In the genomic region with DNA sequence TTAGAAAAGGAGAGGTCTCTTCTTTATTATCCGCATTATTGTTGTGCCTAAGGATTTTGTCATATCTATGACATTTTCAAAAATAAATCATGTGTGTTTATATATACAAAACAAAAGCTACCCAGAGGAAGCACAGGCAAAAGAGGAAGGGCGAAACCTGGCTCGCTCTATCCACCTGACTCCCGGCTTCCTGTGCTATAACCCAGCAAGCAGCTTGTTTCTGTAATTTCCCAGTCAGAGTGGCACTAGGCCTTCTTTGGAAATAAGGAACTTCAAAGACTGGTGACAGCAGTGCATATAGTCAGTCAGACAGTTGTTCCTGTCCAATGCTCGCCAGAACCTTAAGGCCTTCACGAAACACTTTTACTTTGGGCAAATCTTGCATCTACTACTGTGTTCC, we compare ENCODE assay signal across 12 mouse cellular contexts. TPM values are rescaled to one million over a fixed set of nuclear protein-coding genes. Genes with fewer than 3 reads are reported as not detected.
DNase-seq lines count a peak whose midpoint lies in the region; ATAC-seq and TF ChIP-seq lines count a peak whose summit lies in the region.
"Had no signal": no experiment of that assay in that cellular context is flagged by ENCODE, and none has a peak within 500 bp of the region (broad histone marks: within the 10 kb centered on the region; RNA-seq: fewer than 3 reads in every experiment).

No protein-coding gene starts in this region.

- H3K4me1 ChIP-seq in liver, postnatal 0 days (ENCODE audit: insufficient read depth): peaks cover 4% of the 10 kb centered on the region
- H3K4me1 ChIP-seq in liver, embryonic 12.5 days: 0 out of 2 replicates have a peak, but pooled peaks cover 4% of the 10 kb centered on the region
- peaks cover 5% of the 10 kb centered on the region for H3K4me1 ChIP-seq in forebrain, embryonic 13.5 days
- H3K4me1 ChIP-seq: liver, embryonic 13.5 days had no signal

- no peaks in the 10 kb centered on the region for H3K9me3 ChIP-seq in liver, postnatal 0 days (ENCODE audit: low read length)
- no peaks in the 10 kb centered on the region for H3K9me3 ChIP-seq in liver, embryonic 12.5 days (replicated peaks)
- no peaks in the 10 kb centered on the region for H3K9me3 ChIP-seq in forebrain, embryonic 13.5 days (replicated peaks)
- H3K9me3 ChIP-seq: liver, embryonic 13.5 days had no signal

- no peak overlapping the region for H3K4me2 ChIP-seq in liver, postnatal 0 days (ENCODE audit: low read depth, low read length)
- H3K4me2 ChIP-seq in liver, embryonic 12.5 days: no peak overlapping the region
- H3K4me2 ChIP-seq in forebrain, embryonic 13.5 days: no peak overlapping the region
- H3K4me2 ChIP-seq: hindbrain, embryonic 14.5 days; liver, embryonic 13.5 days had no signal

- no peak for TF ChIP-seq CTCF in liver, postnatal 0 days (IDR thresholded peaks at IDR 0.05; ENCODE audit: low read depth)

- no peak overlapping the region for H3K4me3 ChIP-seq in liver, postnatal 0 days (ENCODE audit: low read depth, low read length)
- H3K4me3 ChIP-seq in liver, embryonic 12.5 days: no peak overlapping the region
- no peak overlapping the region for H3K4me3 ChIP-seq in forebrain, embryonic 13.5 days
- H3K4me3 ChIP-seq: liver, embryonic 13.5 days had no signal

- WGBS in liver, postnatal 0 days (ENCODE audit: insufficient replicate concordance): 51% methylated on average over 6 of the region's 6 CpGs
- WGBS in liver, embryonic 12.5 days (ENCODE audit: insufficient replicate concordance): 42% methylated on average over 6 of the region's 6 CpGs
- WGBS in forebrain, embryonic 13.5 days: 84% methylated on average over 6 of the region's 6 CpGs

- no peak overlapping the region for H3K27ac ChIP-seq in liver, postnatal 0 days (ENCODE audit: low read depth)
- no peak overlapping the region for H3K27ac ChIP-seq in liver, embryonic 12.5 days
- no peak overlapping the region for H3K27ac ChIP-seq in forebrain, embryonic 13.5 days
- H3K27ac ChIP-seq: hindbrain, embryonic 14.5 days; liver, embryonic 13.5 days had no signal

- H3K36me3 ChIP-seq in liver, postnatal 0 days (replicated peaks; ENCODE audit: insufficient read depth, low read length): no peaks in the 10 kb centered on the region
- H3K36me3 ChIP-seq in liver, embryonic 12.5 days: no peaks in the 10 kb centered on the region
- no peaks in the 10 kb centered on the region for H3K36me3 ChIP-seq in forebrain, embryonic 13.5 days (ENCODE audit: poor library complexity, severe bottlenecking)
- H3K36me3 ChIP-seq: liver, embryonic 13.5 days had no signal

- no peak for TF ChIP-seq EP300 in liver, postnatal 0 days (IDR thresholded peaks at IDR 0.05; ENCODE audit: low read depth)

- peak; percentile 11 to 18 for DNase-seq in adrenal gland, postnatal 36 days
- no peak for DNase-seq in adrenal gland, postnatal 25 days
- peak; percentile 20 for DNase-seq in liver, postnatal 0 days
- DNase-seq in kidney, postnatal 25 days: peak; percentile 40 to 68
- DNase-seq: layer of hippocampus, postnatal 36 days; liver, embryonic 13.5 days; right cerebral cortex, adult 18-20 months had no signal

- H3K27me3 ChIP-seq in liver, postnatal 0 days (ENCODE audit: insufficient read depth, low read length): peaks cover under 1% of the 10 kb centered on the region
- H3K27me3 ChIP-seq in liver, embryonic 12.5 days (replicated peaks): peaks cover 11% of the 10 kb centered on the region
- peaks cover 9% of the 10 kb centered on the region for H3K27me3 ChIP-seq in forebrain, embryonic 13.5 days

- H3K9ac ChIP-seq in liver, postnatal 0 days (replicated peaks): no peak overlapping the region
- no peak overlapping the region for H3K9ac ChIP-seq in liver, embryonic 12.5 days
- no peak overlapping the region for H3K9ac ChIP-seq in forebrain, embryonic 13.5 days
- H3K9ac ChIP-seq: hindbrain, embryonic 14.5 days; liver, embryonic 13.5 days had no signal

- peak; percentile 43 for ATAC-seq in liver, postnatal 0 days
- no peak for ATAC-seq in liver, embryonic 12.5 days
- ATAC-seq in monocyte, adult 5-6 weeks (replicated peaks; ENCODE audit: insufficient number of reproducible peaks, low FRiP score, low TSS enrichment, poor library complexity, severe bottlenecking): peak; percentile 72
- ATAC-seq in forebrain, embryonic 13.5 days: no peak
- no peak for ATAC-seq in megakaryocyte-erythroid progenitor cell, adult 5-6 weeks (replicated peaks; ENCODE audit: low FRiP score, low TSS enrichment, poor library complexity, severe bottlenecking)

RNA-seq across cellular contexts. Expression of gene Kctd12, which starts 6.6 kb away (rescaled TPM):
- total RNA-seq in adrenal gland, postnatal 36 days (2021): 10 to 100 TPM; 32.5 to 43.8 TPM
- 38.4 and 42.5 TPM in 2 replicates for total RNA-seq in adrenal gland, postnatal 25 days (2021)
- polyA plus RNA-seq in liver, postnatal 0 days (2015; fragmentation: Nextera tagmentation; extraction: Ambion mirVana): 2.6 and 3.4 TPM in 2 replicates
- polyA plus RNA-seq in liver, embryonic 12.5 days (2016; fragmentation: Nextera tagmentation; extraction: Ambion mirVana): 2.3 and 2.4 TPM in 2 replicates
- total RNA-seq in monocyte, adult 5-6 weeks (2017): 144 to 172 TPM (median 153 TPM) in 3 replicates
- polyA plus RNA-seq in forebrain, embryonic 13.5 days (2015; fragmentation: Nextera tagmentation; extraction: Ambion mirVana): 3.4 and 5.4 TPM in 2 replicates
- total RNA-seq in megakaryocyte-erythroid progenitor cell, adult 5-6 weeks (2014; fragmentation: Nextera tagmentation): 6.3 and 7.1 TPM in 2 replicates
- total RNA-seq in megakaryocyte-erythroid progenitor cell, adult 5-6 weeks (2017): 13.8 and 19.0 TPM in 2 replicates

Comparison
In these comparisons a context has a peak if more than half of its experiments do, and no peak if none do; other contexts are left out.
1. ATAC-seq: peak in liver, postnatal 0 days (single experiment) and monocyte, adult 5-6 weeks (single experiment); none in liver, embryonic 12.5 days (single experiment), forebrain, embryonic 13.5 days (single experiment) and megakaryocyte-erythroid progenitor cell, adult 5-6 weeks (single experiment).